Mouse (Mus musculus): ENCODE measurements around the gene Cdk5. TPM values are rescaled to one million over a fixed set of nuclear protein-coding genes. Genes with fewer than 3 reads are reported as not detected.

The Cdk5 gene
- polyA plus RNA-seq, 1 experiment from 2014 or later: 50.7 TPM

GRCm38 (mm10) chr5:24378700-24379099, 44.6 kb downstream of the Cdk5 start:
- no peak for DNase-seq (ENCODE audit: low spot score)
- Histone ChIP-seq H3K27ac (replicated peaks) (no peak overlapping the region), H3K36me3 (replicated peaks) (no peaks in the 10 kb centered on the region), H3K4me3 (no peak overlapping the region), H3K4me1 (peaks cover 34% of the 10 kb centered on the region), H3K27me3 (replicated peaks; ENCODE audit: low read depth, poor library complexity, severe bottlenecking) (no peaks in the 10 kb centered on the region), H3K9me3 (no peaks in the 10 kb centered on the region)
- WGBS: 78% methylated on average over 2 of the region's 2 CpGs

GRCm38 (mm10) chr5:24374666-24375328, 48.5 kb downstream of the Cdk5 start:
- Histone ChIP-seq H3K27me3 (replicated peaks; ENCODE audit: low read depth, poor library complexity, severe bottlenecking) (no peaks in the 10 kb centered on the region), H3K9me3 (no peaks in the 10 kb centered on the region), H3K27ac (replicated peaks) (no peak overlapping the region), H3K4me1 (peaks cover 24% of the 10 kb centered on the region), H3K4me3 (no peak overlapping the region), H3K36me3 (replicated peaks) (no peaks in the 10 kb centered on the region)
- DNase-seq (ENCODE audit: low spot score): no peak
- 86% methylated on average over 7 of the region's 7 CpGs for WGBS

- Histone ChIP-seq H3K4me1 (peaks cover 24% of the 10 kb centered on the region), H3K36me3 (replicated peaks) (no peaks in the 10 kb centered on the region), H3K9me3 (no peaks in the 10 kb centered on the region), H3K27ac (replicated peaks) (no peak overlapping the region), H3K27me3 (replicated peaks; ENCODE audit: low read depth, poor library complexity, severe bottlenecking) (no peaks in the 10 kb centered on the region), H3K4me3 (no peak overlapping the region)
- 83% methylated on average over 6 of the region's 6 CpGs for WGBS
- DNase-seq (ENCODE audit: low spot score): no peak
These were observed 49.1 kb downstream of the Cdk5 start for GRCm38 (mm10) chr5:24374216-24374615.

DNA sequence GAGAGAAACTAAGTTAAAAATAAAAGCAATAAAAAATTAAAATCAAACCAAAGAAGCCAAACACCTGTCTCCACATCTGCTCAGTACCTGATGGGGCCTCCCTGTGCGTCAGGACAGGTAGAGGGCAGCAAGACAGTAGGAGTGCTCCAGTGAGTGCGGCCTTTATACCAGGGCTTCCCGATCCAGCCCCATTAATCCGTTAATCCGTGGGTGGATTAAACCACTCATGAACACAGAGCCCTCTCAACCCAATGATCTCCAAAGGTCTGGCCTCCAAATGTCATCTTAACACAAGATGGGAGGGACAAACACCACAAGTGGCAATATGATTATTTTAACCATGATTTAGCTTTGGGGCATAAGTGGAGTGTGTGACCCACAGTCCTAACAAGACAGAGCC, 49.5 kb downstream of the Cdk5 start:
- Histone ChIP-seq H3K36me3 (replicated peaks) (no peaks in the 10 kb centered on the region), H3K4me1 (peaks cover 26% of the 10 kb centered on the region), H3K27ac (replicated peaks) (no peak overlapping the region), H3K27me3 (replicated peaks; ENCODE audit: low read depth, poor library complexity, severe bottlenecking) (no peaks in the 10 kb centered on the region), H3K9me3 (no peaks in the 10 kb centered on the region), H3K4me3 (no peak overlapping the region)
- 67% methylated on average over 5 of the region's 5 CpGs for WGBS
- no peak for DNase-seq (ENCODE audit: low spot score)

GRCm38 (mm10) chr5:24369767-24370166, 53.6 kb downstream of the Cdk5 start:
- no peak for DNase-seq (ENCODE audit: low spot score)
- Histone ChIP-seq H3K27ac (replicated peaks) (no peak overlapping the region), H3K27me3 (replicated peaks; ENCODE audit: low read depth, poor library complexity, severe bottlenecking) (0 out of 2 replicates have a peak, but pooled peaks cover 3% of the 10 kb centered on the region), H3K36me3 (replicated peaks) (no peaks in the 10 kb centered on the region), H3K4me3 (no peak overlapping the region), H3K9me3 (no peaks in the 10 kb centered on the region), H3K4me1 (peaks cover 27% of the 10 kb centered on the region)
- 83% methylated on average over 9 of the region's 9 CpGs for WGBS

Other genes with a start within 250 kb of the Cdk5 start
- 10.9 and 13.7 TPM in 2 replicates for gene Kcnh2, start 71.9 kb downstream of the Cdk5 start, polyA plus RNA-seq (2016; fragmentation: Nextera tagmentation; extraction: Ambion mirVana)
- 7.6 and 7.7 TPM in 2 replicates for gene Nos3, start 58.7 kb downstream of the Cdk5 start, polyA plus RNA-seq (2016; fragmentation: Nextera tagmentation; extraction: Ambion mirVana)
- 0.69 and 0.83 TPM in 2 replicates for gene Atg9b, start 31.4 kb downstream of the Cdk5 start, polyA plus RNA-seq (2016; fragmentation: Nextera tagmentation; extraction: Ambion mirVana)
- 53.6 and 57.2 TPM in 2 replicates for gene Abcb8, start 29.9 kb downstream of the Cdk5 start, polyA plus RNA-seq (2016; fragmentation: Nextera tagmentation; extraction: Ambion mirVana)
- 0.31 and 0.34 TPM in 2 replicates for gene Asic3, start 10.1 kb downstream of the Cdk5 start, polyA plus RNA-seq (2016; fragmentation: Nextera tagmentation; extraction: Ambion mirVana)
- 35.1 and 38.4 TPM in 2 replicates for gene Slc4a2, start 307 bp upstream of the Cdk5 start, polyA plus RNA-seq (2016; fragmentation: Nextera tagmentation; extraction: Ambion mirVana)
- 100 and 109 TPM in 2 replicates for gene Fastk, start 21.8 kb upstream of the Cdk5 start, polyA plus RNA-seq (2016; fragmentation: Nextera tagmentation; extraction: Ambion mirVana)
- gene Tmub1, start 24.3 kb upstream of the Cdk5 start, polyA plus RNA-seq (2016; fragmentation: Nextera tagmentation; extraction: Ambion mirVana): 24.7 and 25.0 TPM in 2 replicates
- gene Agap3, start 28.6 kb upstream of the Cdk5 start, polyA plus RNA-seq (2016; fragmentation: Nextera tagmentation; extraction: Ambion mirVana): 30.8 and 36.6 TPM in 2 replicates
- gene Gbx1, start 103.7 kb upstream of the Cdk5 start, polyA plus RNA-seq (2016; fragmentation: Nextera tagmentation; extraction: Ambion mirVana): 0.34 and 0.99 TPM in 2 replicates
- 0.29 TPM in 1 of 2 replicates, not detected in the other for gene Asb10, start 117.4 kb upstream of the Cdk5 start, polyA plus RNA-seq (2016; fragmentation: Nextera tagmentation; extraction: Ambion mirVana)
- 0.07 and 0.08 TPM in 2 replicates for gene 4931409K22Rik, start 133.3 kb upstream of the Cdk5 start, polyA plus RNA-seq (2016; fragmentation: Nextera tagmentation; extraction: Ambion mirVana)
- 181 and 183 TPM in 2 replicates for gene Abcf2, start 153.9 kb upstream of the Cdk5 start, polyA plus RNA-seq (2016; fragmentation: Nextera tagmentation; extraction: Ambion mirVana)
- 14.8 and 19.6 TPM in 2 replicates for gene Chpf2, start 163.2 kb upstream of the Cdk5 start, polyA plus RNA-seq (2016; fragmentation: Nextera tagmentation; extraction: Ambion mirVana)
- 22.2 and 24.8 TPM in 2 replicates for gene Smarcd3, start 200.9 kb upstream of the Cdk5 start, polyA plus RNA-seq (2016; fragmentation: Nextera tagmentation; extraction: Ambion mirVana)

Measured in embryonic facial prominence, embryonic 10.5 days (tissue).